Mouse (Mus musculus): ENCODE data around the gene Majin.

Gene Majin

DNA sequence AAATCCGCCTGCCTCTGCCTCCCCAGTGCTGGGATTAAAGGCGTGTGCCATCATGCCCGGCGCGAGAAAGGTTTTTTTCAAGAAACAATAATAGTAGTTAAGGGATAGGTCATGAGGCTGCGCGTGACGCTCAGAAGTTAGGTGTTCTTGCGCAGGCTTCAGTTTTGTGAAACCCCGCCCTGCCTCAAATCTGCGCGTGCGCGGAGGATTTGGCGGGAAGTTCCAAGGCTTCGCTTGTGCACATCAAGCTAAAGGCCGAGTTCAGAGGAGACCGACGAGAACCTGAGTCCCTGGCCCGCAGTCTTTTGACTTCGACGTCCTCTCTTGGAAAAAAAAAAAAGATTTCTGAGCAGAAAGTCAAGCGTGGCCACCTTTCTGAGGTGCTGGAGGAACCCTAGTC is at the start of gene Majin:
Gene Majin, plus strand, starts transcription at position 258 of the 400 bp plus-strand sequence.
- DNase-seq (ENCODE audit: low read depth, low spot score), result no peak

DNA sequence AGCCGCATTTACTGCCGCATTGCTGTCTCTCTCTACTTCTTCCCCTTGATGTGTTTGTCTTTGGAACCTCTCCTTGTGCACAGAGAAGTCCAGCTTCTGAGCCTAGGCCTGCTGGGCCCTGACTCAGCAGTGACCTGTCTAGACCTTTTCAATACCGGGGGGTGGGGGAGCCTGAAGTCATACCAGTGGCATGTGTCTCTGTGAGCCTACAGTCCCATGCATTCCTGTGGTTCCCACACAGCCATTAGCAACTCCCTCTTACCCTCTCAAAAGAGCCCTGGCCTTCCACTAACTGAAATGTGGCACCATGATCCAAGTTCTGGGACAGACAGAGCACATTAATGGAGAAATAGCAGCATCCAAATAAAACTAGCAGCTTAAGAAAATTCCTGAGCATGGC is 47.8 kb upstream of the Majin start:
- no peak for DNase-seq (ENCODE audit: low read depth, low spot score)

DNA sequence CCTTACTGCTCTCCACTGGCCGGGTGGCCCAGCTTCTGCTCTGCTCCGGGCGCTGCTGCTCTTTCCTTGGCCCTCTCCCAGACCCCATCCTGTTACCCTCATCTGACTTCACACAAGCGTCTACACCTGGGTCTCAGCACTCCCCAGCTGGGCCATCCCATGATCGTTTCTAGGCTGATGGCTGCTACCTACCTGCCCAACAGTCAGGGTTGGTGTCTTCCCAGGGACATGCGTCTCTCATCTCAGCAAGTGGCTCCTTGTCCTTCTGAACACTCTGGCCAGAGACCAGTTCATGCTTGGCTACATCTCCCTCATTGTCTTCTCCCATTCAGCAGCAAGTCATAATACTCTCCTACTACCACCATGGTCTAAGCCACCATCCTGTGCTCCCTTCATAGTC is 44.5 kb upstream of the Majin start:
- DNase-seq (ENCODE audit: low read depth, low spot score), result no peak

DNA sequence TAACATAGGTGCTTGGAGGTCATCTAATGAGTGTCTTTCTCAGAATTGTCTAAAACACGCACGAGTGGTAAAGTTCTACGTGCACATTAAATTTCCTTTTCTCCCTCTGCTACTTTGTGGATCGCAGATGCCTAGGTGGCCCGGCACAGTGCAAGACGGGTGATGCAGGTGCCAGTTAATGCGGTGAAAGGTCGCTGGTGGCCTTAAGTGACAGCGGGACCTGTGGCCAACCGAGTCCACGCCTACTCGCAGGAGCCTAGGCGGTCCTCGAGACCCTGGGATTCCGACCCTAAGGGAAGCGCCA is 43.9 kb upstream of the Majin start:
- no peak for DNase-seq (ENCODE audit: low read depth, low spot score)

DNA sequence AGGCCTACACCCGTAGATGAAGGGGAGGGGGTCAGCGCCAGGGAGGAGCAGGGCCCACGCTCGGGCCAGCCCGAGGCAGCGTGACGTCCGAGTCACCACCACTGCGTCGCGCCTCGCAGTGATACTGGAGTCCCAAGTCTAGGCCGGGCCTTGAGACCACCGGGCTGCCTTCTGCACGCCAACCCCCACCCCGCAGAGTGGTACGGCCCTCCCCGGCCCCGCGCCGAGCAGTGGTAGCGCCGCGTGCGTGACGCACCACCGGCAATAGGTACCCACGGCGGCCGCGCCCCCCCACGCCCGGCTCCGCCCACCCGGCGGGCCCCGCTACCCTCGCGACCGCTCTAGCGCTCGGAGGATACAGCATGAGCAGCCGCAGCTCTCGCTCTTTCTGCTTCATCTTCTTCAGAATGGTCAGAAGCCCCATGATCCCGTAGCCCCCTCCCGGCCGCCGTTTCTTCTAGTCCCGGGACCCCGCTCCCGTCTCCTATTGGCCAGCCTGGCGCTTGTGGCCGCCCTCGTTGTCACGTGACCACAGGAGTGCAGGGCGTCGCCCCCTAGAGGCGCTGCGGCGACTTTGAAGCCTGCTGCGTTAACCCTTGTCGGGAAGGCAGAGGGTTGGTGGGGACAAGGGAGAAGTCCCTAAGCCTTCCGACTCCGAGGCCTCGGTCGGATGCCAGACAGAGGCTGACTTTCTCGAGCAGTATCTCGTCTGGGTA is 43.4 kb upstream of the Majin start, which contains the start of gene Batf2:
Gene Batf2, plus strand, starts transcription at position 306 of the 716 bp plus-strand sequence.
- DNase-seq (ENCODE audit: low read depth, low spot score), result peak; percentile 89

DNA sequence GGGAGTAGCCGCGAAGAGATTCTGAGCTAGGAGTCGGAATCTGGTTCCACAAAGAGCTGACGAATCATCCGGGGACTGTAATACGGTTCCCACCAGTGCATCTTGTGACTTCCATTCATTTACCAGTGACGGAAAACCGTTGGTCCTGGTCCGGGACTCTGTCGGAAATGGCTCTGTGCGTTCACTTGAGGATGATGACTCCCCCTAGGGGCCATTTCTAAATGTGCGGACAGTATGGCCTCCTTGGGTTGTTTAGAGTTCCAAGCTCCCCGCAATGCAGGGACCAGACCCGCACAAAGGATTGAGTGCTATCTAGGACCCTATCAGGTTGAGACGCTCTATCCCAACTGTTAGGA is 42.8 kb upstream of the Majin start, which contains the start of gene Arl2:
Gene Arl2, minus strand, starts transcription at position 155 of the 356 bp plus-strand sequence.
- no peak for DNase-seq (ENCODE audit: low read depth, low spot score)

DNA sequence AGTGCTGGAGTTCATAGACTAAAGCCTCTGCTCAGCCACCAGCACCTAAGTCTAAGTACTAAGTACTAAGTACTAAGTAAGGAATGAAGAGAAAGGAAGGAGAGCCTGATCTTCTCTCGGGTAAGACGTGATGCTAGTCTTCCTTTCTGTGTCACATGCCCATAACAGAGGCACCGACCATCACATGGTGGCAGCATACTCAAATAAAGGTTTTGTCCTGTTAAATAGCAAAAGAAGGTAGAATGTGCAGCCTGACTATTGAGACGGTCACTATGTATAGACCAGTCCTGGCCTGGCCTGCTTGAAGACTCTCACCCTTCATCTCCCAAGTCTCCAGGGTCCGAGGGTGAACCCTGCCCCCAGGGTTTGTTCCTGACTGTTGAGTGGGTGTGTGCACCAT is 39.3 kb upstream of the Majin start:
- DNase-seq (ENCODE audit: low read depth, low spot score), result no peak

DNA sequence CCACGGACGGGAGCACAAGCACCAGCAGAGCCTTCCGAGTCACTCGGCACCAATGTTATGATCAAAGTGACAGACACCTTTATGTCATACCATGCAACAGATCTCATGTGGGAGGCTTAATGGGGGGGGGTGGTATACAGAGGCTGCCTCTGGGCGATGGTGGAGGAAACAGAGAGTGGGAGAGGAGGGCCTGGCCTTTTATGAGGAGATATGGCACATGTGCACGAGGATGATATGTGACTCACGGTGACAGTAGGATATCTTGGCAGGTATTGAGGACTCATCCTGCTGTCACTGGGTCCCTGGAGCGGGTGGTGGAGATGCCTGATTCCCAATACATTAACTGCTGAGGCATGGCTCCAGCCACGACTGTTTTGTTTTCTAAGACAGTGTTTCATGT is 29.0 kb upstream of the Majin start:
- no peak for DNase-seq (ENCODE audit: low read depth, low spot score)

DNA sequence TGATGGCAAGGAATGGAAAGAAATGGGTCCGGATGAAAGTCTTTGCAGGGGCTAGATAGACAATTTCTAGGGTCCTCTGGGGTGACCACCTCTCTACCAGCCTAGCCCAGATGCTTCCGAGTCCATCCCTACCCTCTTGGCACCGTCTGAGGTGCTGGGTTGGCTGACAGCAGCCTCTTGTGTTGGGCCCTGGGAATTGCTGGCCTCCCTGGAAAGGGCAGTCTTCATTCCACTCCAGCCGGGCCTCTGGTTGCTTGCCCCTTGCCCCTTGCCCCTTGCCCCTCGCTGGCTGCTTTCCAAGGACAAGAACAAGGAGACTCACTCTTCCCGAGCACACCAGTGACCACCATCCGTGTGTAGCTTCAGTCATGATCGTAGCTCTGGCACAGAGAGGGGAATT is 27.8 kb upstream of the Majin start:
- DNase-seq (ENCODE audit: low read depth, low spot score), result no peak

DNA sequence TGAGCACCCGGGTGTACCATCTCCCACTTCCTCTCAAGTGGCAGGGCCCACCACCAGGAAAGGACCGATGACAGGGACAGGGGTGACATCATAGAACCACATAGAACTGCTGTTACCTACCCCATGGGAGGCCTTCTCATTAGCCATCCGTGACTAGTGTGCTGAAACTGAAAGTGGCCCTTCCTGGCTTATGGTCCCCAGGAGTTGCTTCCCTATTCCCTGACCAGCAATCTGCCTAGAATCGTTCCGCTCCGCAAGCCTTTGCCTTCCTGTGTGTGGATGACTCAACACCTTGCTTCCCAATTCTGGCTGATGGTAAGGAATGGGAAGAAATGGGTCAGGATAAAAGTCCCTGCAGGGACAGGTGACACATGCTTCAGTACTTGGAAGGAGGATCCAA is 27.0 kb upstream of the Majin start:
- DNase-seq (ENCODE audit: low read depth, low spot score), result no peak

DNA sequence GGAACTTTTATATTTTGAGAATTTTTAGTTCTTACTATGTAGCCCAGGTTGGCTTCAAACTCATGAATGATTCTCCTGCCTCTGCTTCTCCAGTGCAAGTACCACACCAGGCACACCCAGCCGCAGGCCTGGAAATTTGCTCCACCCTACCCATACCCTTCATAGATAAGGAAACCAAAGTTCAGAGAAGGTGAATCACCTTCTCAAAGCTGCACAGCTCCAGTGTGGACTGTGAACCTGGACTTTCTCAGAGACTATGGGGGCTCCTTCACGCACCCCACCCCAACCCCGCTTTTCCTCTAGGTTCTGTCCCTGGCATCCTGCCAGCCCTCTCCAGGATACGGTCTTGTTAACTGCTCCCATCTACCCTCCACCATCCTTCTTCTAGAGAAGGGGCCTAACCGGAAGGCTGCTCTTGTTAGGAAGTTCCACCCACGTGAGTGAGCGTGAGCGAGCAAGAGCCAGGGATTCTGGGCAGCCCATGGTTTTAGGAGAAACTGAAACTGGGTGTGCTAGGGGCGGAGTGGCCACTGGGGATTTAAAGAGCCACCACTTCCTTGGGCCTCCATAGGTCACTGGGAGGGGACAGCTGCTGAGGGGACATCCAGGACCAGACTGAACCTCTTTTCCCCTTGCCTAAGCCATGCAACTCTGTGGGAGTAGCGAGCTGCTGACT is 20.2 kb upstream of the Majin start:
- no peak for DNase-seq (ENCODE audit: low read depth, low spot score)

DNA sequence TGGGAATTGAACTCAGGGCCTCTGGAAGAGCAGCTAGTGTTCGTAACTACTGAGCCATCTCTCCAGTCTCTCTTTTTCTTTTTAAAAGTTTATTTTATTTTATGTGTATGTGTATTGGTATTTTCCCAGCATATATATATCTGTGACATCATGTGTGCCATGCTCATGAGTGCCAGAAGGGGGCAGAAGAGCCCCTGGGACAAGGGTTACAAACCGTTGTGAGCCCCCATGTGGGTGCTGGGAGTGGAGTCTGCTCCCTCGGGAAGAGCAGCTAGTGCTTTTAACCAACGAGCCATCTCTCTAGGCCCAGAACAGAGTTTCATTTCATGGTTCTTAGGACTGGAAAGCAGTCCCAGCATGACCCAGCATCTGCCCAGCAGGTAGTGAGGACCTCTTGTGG is 17.4 kb upstream of the Majin start:
- DNase-seq (ENCODE audit: low read depth, low spot score), result no peak

DNA sequence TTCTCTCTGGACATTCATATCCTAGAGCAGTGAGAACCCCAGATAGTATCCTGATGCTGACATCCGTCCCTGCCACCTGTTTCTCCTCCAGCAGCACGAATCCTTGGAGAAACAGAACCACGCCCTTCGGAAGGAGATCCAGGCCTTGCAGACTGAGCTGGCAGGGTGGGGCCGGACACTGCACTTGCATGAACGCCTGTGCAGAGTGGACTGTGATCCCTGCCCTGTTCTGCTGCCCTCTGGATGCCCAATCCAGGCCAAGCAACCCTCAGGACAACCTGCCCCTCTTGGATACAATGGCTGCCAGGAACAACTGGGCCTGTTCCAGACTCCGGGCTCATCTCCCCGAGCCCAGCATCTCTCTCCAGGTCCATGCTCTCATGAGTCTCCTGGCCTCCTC is 13.0 kb upstream of the Majin start:
- no peak for DNase-seq (ENCODE audit: low read depth, low spot score)

DNA sequence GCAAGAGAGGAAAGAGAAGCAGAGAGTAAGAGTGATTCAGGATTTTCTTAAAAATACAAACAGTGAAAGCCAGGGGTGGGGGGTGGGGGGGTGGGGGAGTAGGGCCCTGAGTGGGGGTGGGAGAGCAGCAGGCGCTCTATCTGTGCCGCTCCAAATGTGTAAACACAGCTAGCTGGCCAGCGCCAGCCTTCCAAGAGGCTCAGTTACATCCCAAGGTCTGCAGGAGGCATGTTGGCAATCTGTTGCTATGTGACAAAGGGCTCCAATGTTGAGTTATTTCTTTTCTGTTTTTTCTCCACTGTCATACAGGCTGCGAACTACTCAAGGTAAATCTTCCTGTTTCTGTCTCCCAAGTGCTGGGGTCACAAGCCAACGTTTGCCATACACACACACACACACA is 9.4 kb upstream of the Majin start:
- no peak for DNase-seq (ENCODE audit: low read depth, low spot score)

DNA sequence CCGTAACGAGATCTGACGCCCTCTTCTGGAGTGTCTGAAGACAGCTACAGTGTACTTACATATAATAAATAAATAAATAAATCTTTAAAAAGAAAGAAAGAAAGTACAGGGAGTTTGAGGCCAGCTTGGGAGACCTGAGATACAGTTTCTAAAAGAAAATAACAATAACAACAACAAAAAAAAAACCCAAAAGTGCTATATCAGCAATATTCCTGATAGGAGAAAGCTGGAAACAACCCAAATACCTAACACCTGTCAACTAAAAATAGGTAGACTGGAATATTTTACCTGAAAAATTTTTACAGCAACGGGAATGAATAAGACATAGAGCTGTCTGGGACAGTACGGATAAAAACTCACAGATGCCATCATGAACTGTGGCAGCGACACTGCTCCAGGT is 5.4 kb upstream of the Majin start:
- no peak for DNase-seq (ENCODE audit: low read depth, low spot score)

DNA sequence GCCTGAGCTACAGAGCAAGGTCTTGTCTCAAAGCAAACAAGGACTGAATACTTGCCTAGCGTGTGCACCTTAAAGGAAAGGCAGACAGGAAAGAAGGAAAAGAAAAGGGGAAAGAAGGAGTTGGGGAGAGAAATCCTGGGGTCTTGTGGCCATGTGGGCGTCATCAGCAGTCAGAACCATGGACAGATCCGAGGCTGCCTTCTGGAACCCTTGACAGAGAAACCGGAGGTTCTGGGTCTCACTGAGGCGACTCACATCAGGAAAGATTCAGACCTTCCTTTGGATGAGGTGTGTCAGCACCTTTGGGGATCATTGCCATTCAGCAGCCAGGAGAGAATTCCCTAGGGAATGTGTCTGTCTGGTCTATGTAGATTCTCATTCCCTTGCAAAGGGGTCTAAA is 2.6 kb upstream of the Majin start:
- no peak for DNase-seq (ENCODE audit: low read depth, low spot score)

DNA sequence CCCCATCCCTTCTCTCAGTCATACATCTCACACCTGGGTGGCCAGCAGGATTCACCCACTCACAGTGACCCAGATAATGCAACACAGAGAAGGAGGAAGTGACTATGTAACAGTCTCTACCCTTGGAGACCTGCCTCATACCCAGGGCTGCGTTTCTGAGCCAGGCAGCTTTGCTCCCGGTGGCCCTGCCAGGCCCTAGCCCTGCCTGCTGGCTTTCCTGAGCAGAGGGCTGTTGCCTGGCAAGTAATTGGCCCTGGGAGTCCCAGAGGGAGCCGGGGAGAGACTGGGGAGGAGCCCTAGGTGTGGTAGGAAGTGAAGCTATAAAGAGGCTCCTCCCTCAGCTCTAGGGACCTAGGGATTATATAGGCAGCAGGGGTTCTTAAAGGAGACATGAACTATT is 1.7 kb upstream of the Majin start:
- peak; percentile 46 for DNase-seq (ENCODE audit: low read depth, low spot score)

DNA sequence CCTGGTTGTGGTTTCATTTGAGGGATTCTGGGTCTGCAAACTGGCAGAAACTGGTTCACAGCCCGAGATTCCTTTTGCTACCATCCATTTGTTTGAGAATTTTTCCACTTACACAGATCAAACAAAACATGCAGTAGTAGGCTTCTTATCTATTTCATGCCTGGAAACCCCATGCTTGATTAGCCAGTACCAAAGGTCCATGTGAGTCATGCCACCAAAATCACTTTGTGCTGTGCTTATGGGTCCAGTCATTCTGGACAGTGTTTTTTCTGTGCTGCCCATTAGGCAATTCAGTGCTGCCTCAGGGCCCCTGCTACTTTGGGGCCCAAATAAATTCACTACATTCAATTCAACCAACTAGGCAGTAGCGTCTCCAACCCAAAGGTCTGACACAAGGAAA is 20.1 kb downstream of the Majin start:
- DNase-seq (ENCODE audit: low read depth, low spot score), result no peak

DNA sequence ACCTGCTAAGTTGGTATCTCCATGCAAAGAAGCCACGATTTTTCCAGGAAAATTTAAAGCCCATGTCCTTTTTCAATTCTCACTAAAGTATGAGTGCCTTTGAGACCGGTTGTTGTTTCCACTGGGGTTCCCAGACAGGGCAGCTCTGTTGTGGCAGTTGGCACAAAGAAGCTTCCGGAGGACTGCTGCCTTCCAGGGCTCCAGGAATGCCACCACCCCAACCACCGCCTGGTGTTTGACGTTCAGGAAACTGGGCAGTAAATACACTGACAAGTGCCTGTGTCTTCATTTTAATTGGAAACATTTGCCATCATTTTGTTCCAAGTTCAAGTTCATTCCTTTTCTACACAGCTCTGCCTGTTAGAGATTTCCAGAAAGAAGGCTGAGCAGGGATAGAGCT is 22.5 kb downstream of the Majin start:
- DNase-seq (ENCODE audit: low read depth, low spot score), result no peak

DNA sequence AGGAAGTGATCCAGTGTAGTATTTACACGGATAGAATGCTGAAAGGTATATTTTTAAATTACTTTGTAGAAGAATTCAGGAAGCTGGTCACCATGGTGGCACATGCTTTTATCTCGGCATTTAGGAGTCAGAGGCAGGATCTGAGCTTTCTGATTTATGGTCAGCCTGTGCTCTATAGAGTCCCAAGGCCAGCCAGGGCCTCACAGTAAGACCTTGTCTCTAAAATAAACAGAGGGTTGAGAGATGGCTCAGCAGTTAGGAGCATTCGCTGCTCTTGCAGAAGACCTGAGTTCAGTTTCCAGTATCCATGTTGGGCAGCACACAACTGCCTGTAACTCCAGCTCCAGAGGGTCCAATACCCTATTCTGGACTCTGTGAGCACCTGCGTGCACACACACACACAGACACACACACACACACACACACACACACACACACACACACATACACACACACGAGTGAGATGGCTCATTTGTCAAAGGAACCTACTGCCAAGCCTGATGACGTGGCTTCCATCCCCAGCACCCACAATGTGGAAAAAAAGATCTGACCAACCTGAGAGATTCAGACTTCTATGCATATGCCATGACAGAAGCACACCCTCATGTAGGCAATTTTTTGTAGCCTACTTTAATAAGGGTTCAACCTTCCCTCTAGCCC is 32.0 kb downstream of the Majin start:
- DNase-seq (ENCODE audit: low read depth, low spot score), result no peak

DNA sequence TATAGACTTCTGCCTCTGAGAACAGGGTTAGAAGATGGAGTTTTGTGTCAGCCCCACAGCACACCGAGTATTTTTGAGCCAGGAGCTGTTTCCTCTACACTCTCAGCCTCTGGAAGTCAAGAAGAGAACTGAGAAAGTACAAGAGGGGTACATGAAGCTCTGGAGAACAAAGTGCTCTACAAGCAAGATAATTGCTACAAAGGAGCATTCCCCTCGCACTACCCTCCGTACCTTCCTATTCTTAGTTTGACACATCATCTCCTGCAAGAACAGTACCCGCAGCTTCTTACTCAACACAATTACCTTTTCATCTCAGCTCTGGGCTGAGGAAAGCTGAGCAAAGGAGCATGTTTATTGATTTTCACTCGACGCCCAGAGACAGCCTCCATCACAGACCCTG is 34.4 kb downstream of the Majin start:
- DNase-seq (ENCODE audit: low read depth, low spot score), result no peak

DNA sequence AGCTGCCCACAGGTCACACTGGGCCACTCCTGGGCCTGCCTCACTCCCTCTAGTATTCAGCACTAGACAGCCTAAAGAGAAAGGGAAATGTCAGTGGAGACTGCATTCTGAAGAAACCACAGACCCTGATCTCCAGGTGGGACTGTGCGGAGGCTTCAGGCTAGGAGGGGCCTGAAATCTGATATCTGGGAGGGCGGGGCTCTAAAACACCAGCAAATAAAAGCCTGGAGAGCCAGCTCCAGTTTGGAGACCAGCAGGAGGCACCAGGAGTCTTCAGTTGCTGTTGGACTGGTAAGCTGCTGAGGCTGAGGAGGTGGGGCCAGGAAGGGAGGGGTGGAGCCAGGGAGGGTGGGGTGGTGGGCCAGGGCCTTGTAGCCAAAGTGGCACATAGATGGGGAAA is 41.9 kb downstream of the Majin start, which contains the start of gene Gpha2:
Gene Gpha2, plus strand, starts transcription at position 246 of the 400 bp plus-strand sequence.
- no peak for DNase-seq (ENCODE audit: low read depth, low spot score)

DNA sequence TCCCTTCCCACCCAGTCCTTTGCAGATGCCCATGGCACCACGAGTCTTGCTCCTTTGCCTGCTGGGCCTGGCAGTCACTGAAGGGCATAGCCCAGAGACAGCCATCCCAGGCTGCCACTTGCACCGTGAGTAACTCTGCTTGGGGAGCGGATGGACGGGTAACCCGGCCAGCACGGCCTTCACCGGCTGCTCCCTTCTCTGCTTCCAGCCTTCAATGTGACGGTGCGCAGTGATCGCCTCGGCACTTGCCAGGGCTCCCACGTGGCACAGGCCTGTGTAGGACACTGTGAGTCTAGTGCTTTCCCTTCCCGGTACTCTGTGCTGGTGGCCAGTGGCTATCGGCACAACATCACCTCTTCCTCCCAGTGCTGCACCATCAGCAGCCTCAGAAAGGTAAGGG is 42.6 kb downstream of the Majin start:
- DNase-seq (ENCODE audit: low read depth, low spot score), result no peak

Measured in retina, adult 2 months (tissue).